ENCODE assay signal across 22 mouse cellular contexts in the genomic region with DNA sequence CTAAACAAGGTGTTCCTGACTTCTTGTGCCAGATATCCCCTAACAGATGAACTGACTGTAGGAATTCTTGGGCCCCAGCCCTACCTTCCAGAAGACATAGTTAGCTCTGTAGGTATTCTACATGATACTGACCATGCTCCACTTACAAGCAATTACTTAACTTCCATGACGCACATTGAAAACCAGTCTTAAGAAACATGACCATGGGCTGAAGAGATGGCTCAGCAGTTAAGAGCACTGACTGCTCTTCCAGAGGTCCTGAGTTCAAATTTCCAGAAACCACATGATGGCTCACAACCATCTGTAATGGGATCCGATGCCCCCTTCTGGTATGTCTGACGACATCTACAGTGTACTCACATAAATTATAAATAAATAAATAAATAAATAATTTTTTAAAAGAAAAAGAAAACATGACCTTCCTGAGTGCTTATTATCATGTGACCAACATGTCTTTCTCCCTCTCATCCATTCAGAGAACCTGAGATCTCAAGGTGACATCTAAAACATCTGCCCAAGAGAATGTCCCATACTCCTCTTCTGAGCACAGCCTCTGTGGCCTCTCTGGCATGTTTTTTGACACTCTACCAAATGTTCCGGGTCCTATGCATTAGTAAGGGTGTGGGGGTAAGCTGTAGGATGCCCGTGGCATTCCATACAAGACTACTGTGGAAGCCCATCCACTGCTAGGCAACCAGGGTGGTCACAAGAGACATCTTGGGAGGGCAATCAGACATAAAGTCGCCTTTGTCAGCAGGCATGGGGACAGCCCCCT. TPM values are rescaled to one million over a fixed set of nuclear protein-coding genes. Genes with fewer than 3 reads are reported as not detected.
"Had no signal": no experiment of that assay in that cellular context is flagged by ENCODE, and none has a peak within 500 bp of the region (broad histone marks: within the 10 kb centered on the region; RNA-seq: fewer than 3 reads in every experiment).

No protein-coding gene starts in this region.

- DNase-seq: kidney, adult 8-10 months; kidney, postnatal 10 days; kidney, postnatal 36 days; layer of hippocampus, postnatal 36 days; lung, adult 18-20 months; lung, postnatal 10 days; lung, postnatal 36 days; thymus, adult 18-20 months; thymus, postnatal 36 days had no signal

- H3K4me2 ChIP-seq: kidney, embryonic 15.5 days; liver, embryonic 11.5 days; lung, embryonic 15.5 days; midbrain, embryonic 12.5 days; midbrain, embryonic 15.5 days; neural tube, embryonic 13.5 days had no signal

- H3K4me1 ChIP-seq: kidney, embryonic 15.5 days; midbrain, embryonic 12.5 days; midbrain, embryonic 15.5 days had no signal

- H3K27ac ChIP-seq: kidney, embryonic 15.5 days; left cerebral cortex, adult 2 months; liver, embryonic 14.5 days; lung, embryonic 15.5 days; midbrain, embryonic 12.5 days; midbrain, embryonic 15.5 days; neural tube, embryonic 13.5 days had no signal

- H3K9me3 ChIP-seq: kidney, embryonic 15.5 days; lung, embryonic 15.5 days; midbrain, embryonic 12.5 days; midbrain, embryonic 15.5 days; neural tube, embryonic 13.5 days had no signal

- H3K9ac ChIP-seq: kidney, embryonic 15.5 days; liver, embryonic 14.5 days; lung, embryonic 15.5 days; midbrain, embryonic 12.5 days; midbrain, embryonic 15.5 days; neural tube, embryonic 13.5 days had no signal

- H3K4me3 ChIP-seq: kidney, embryonic 15.5 days; left cerebral cortex, adult 2 months; lung, embryonic 15.5 days; megakaryocyte, embryonic 14.5 days; midbrain, embryonic 12.5 days; midbrain, embryonic 15.5 days; neural tube, embryonic 13.5 days had no signal

- H3K36me3 ChIP-seq: kidney, embryonic 15.5 days; lung, embryonic 15.5 days; midbrain, embryonic 12.5 days; midbrain, embryonic 15.5 days; neural tube, embryonic 13.5 days had no signal

- H3K27me3 ChIP-seq: kidney, embryonic 15.5 days; lung, embryonic 15.5 days; midbrain, embryonic 12.5 days; midbrain, embryonic 15.5 days; neural tube, embryonic 13.5 days had no signal

- ATAC-seq: midbrain, embryonic 15.5 days had no signal

RNA-seq across cellular contexts. Expression of gene Cfap161, which starts 58.2 kb away (rescaled TPM):
- polyA plus RNA-seq: liver, embryonic 11.5 days; midbrain, embryonic 12.5 days; neural tube, embryonic 13.5 days; small intestine, adult 2 months; spleen, adult 2 months; stomach, embryonic 16.5 days; urinary bladder, adult 2 months had no signal
